Mouse (Mus musculus) erythroblast, embryonic 14.5 days (primary cell): Measurements from ENCODE around the gene Rnf32.

Experiments
- GATA1 ChIP-seq: IDR thresholded peaks from 2 replicates; pipeline ENCODE4 v1.6.1; 2012; ENCODE audit warnings: low read length, inconsistent platforms, mixed read lengths
- TAL1 ChIP-seq: IDR thresholded peaks from 3 replicates; pipeline ENCODE4 v1.6.1; 2012; ENCODE audit warnings: low read length, inconsistent platforms, mixed read lengths

DNA sequence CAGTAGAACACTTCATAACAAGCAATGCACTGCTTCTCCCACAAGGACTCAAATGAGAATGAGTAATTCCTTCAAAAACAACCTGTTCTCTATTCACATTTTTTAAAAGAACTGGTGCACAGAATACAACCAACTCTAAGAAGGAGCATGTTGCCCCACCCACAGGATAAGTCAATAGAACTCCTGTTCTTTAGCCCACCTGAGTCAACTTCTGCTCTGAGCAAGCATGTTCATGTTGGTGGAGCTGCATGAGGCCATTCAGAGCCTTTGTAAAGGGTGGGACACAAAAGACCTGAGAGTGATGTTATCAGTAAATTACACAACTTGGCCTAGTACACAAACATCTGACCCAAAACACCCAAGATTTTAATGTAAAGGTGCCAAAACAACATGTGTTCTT lies 42.6 kb downstream of the Rnf32 start:
- TF ChIP-seq GATA1 (no peak), TAL1 (no peak)
